Mouse (Mus musculus) testis, adult 2 months (tissue): ENCODE data around the gene Ctnna3.

Source experiments
- CTCF ChIP-seq: fragments of 200-500 bp; IDR thresholded peaks from 2 replicates; pipeline ENCODE4 v1.5.1; 2012; ENCODE audit warnings: low read depth, mild to moderate bottlenecking, inconsistent platforms, low read length, moderate library complexity; ENCODE audit not compliant: control insufficient read depth, insufficient read depth, insufficient replicate concordance
- POLR2A ChIP-seq: fragments of 200-500 bp; IDR thresholded peaks from 2 replicates; pipeline ENCODE4 v1.6.1; 2012; ENCODE audit warnings: low read depth, mild to moderate bottlenecking, inconsistent platforms, low read length, moderate library complexity; ENCODE audit not compliant: control insufficient read depth

DNA sequence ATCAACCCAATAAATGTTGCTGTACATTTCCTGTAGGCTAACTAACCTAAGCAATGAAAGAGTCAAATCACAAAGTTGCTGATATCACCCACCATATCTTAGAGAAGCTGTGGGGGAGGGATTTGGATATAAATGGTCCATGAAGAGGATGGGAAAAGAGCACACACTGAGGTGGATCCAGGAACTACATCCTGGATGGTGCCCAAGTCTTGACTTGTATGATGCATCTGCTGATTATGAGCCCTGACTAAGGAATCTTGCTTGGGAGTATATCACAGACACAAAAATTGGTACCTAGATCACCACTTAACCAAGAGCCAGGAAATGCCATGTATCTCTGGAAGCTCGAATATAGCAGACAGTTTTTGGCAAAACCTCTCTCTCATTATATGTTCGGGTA, 1018.7 kb downstream of the Ctnna3 start:
- TF ChIP-seq POLR2A = no peak
- TF ChIP-seq CTCF = no peak
